Comparison of ENCODE assay signal across 9 mouse cellular contexts in genomic region chr2:44104282-44105197, GRCm38 (mm10).
DNase-seq lines count a peak whose midpoint lies in the region; ATAC-seq and TF ChIP-seq lines count a peak whose summit lies in the region.
"Had no signal": no experiment of that assay in that cellular context is flagged by ENCODE, and none has a peak within 500 bp of the region (broad histone marks: within the 10 kb centered on the region; RNA-seq: fewer than 3 reads in every experiment).

No protein-coding gene starts in this region.

- DNase-seq in cerebellum, postnatal 25 days: peak; percentile 18 to 25
- DNase-seq in cerebellum, adult 11 months: no peak
- peak; percentile 43 for DNase-seq in kidney, postnatal 14 days
- DNase-seq in lung, adult 2 months: peak; percentile 16
- DNase-seq in retina, postnatal 1 day: peak; percentile 36
- DNase-seq in c-Kit-positive CD71-positive TER-119-positive erythroid progenitor cells, embryonic 14.5 days (ENCODE audit: low spot score): no peak

- TF ChIP-seq CTCF in embryonic fibroblast, embryonic 13.5 days (IDR thresholded peaks at IDR 0.05; ENCODE audit: borderline replicate concordance, insufficient read depth, low read length): no peak
- no peak for TF ChIP-seq CTCF in lung, adult 2 months (IDR thresholded peaks at IDR 0.05; ENCODE audit: insufficient read depth, low read length)

- H3K4me3 ChIP-seq in embryonic fibroblast, embryonic 13.5 days (ENCODE audit: insufficient read depth, low read length): no peak overlapping the region
- no peak overlapping the region for H3K4me3 ChIP-seq in heart, embryonic 16.5 days (ENCODE audit: low read length)
- no peak overlapping the region for H3K4me3 ChIP-seq in lung, adult 2 months (replicated peaks; ENCODE audit: extremely low read depth, low read depth, low read length)
- H3K4me3 ChIP-seq: erythroblast, embryonic 14.5 days had no signal

- peak overlapping the region; percentile 62 for H3K27ac ChIP-seq in embryonic fibroblast, embryonic 13.5 days (ENCODE audit: insufficient read depth, low read length)
- H3K27ac ChIP-seq in heart, embryonic 16.5 days (ENCODE audit: low read length): peak overlapping the region; percentile 38

- no peak overlapping the region for H3K9ac ChIP-seq in heart, embryonic 16.5 days (ENCODE audit: low read length)

- 46% methylated on average over 22 of the region's 22 CpGs for WGBS in heart, embryonic 16.5 days
- 46% methylated on average over 22 of the region's 22 CpGs for WGBS in lung, adult 2 months

- no peaks in the 10 kb centered on the region for H3K9me3 ChIP-seq in heart, embryonic 16.5 days (replicated peaks; ENCODE audit: control insufficient read depth, low read length)

- no peaks in the 10 kb centered on the region for H3K27me3 ChIP-seq in heart, embryonic 16.5 days (ENCODE audit: control insufficient read depth, insufficient read depth, low read length)

- peak; percentile 73 for ATAC-seq in heart, embryonic 16.5 days (replicated peaks; ENCODE audit: extremely low read depth, insufficient read depth, low FRiP score)

- H3K4me1 ChIP-seq in embryonic fibroblast, embryonic 13.5 days (ENCODE audit: control insufficient read depth, insufficient read depth, low read length): peaks cover 5% of the 10 kb centered on the region
- H3K4me1 ChIP-seq in heart, embryonic 16.5 days (ENCODE audit: control insufficient read depth, insufficient read depth, low read length): no peaks in the 10 kb centered on the region
- no peaks in the 10 kb centered on the region; the same call in 1 of the 2 replicates for H3K4me1 ChIP-seq in lung, adult 2 months (ENCODE audit: control insufficient read depth, insufficient read depth, low read length)

- H3K4me2 ChIP-seq in heart, embryonic 16.5 days (ENCODE audit: low read depth, low read length): peak overlapping the region; percentile 33; the same call in 1 of the 2 replicates

- no peak for TF ChIP-seq POLR2A in embryonic fibroblast, embryonic 13.5 days (IDR thresholded peaks at IDR 0.05; ENCODE audit: low read depth, low read length)
- no peak for TF ChIP-seq POLR2A in lung, adult 2 months (IDR thresholded peaks at IDR 0.05; ENCODE audit: borderline replicate concordance, extremely low read depth, low read depth, low read length)

- H3K36me3 ChIP-seq in heart, embryonic 16.5 days (ENCODE audit: control insufficient read depth, insufficient read depth): no peaks in the 10 kb centered on the region

Comparison
In these comparisons a context has a peak if more than half of its experiments do, and no peak if none do; other contexts are left out.
1. DNase-seq: peak in cerebellum, postnatal 25 days (2 of 2), kidney, postnatal 14 days (single experiment), lung, adult 2 months (single experiment) and retina, postnatal 1 day (single experiment); none in cerebellum, adult 11 months (single experiment) and c-Kit-positive CD71-positive TER-119-positive erythroid progenitor cells, embryonic 14.5 days (single experiment).